Mouse (Mus musculus): ENCODE results near the gene Tmem164.
"Not testable (repeated sequence)": the region's sequence is repeated elsewhere in the genome, so short reads cannot be mapped to it uniquely, and the experiment has no call there.

GRCm38 (mm10) chrX:142632990-142633389, 48.2 kb upstream of the Tmem164 start:
- not testable (repeated sequence) for TF ChIP-seq POLR2A (IDR thresholded peaks at IDR 0.05; ENCODE audit: low read depth, low read length); CTCF (IDR thresholded peaks at IDR 0.05; ENCODE audit: extremely low read depth, insufficient read length, insufficient replicate concordance, low read depth, low read length)
